Mouse (Mus musculus): ENCODE results near the gene Mrpl30.

- no peak for TF ChIP-seq CTCF (conservative IDR thresholded peaks at IDR 0.05; ENCODE audit: insufficient read depth, insufficient read length, low read depth, low read length)
- peak; percentile 28 for TF ChIP-seq POLR2A (IDR thresholded peaks at IDR 0.05; ENCODE audit: low read depth, low read length)
Measured at GRCm38 (mm10) chr1:37872131-37873067, 17.9 kb upstream of the Mrpl30 start.

All from kidney, adult 2 months (tissue).